Mouse (Mus musculus) midbrain, embryonic 13.5 days (tissue): ENCODE results near the gene Popdc2. TPM values are rescaled to one million over a fixed set of nuclear protein-coding genes. Genes with fewer than 3 reads are reported as not detected.

Source experiments
- ATAC-seq: fragments of 200-750 bp; cut with Nextera tagmentation; 2 replicates; pipeline ENCODE4 v1.8.0; 2017; ENCODE audit warnings: mild to moderate bottlenecking, moderate TSS enrichment, moderate library complexity
- H3K27ac ChIP-seq: fragments of 300-500 bp; sonication (generic); 2 replicates; pipeline ENCODE4 v1.5.1; 2015; ENCODE audit warnings: inconsistent platforms, mild to moderate bottlenecking, moderate library complexity
- H3K27me3 ChIP-seq: fragments of 300-500 bp; sonication (generic); 2 replicates; pipeline ENCODE4 v1.6.1; 2015; ENCODE audit warnings: mild to moderate bottlenecking, inconsistent platforms
- H3K36me3 ChIP-seq: fragments of 300-500 bp; sonication (generic); 2 replicates; pipeline ENCODE4 v1.6.1; 2015; ENCODE audit warnings: mild to moderate bottlenecking, inconsistent platforms
- H3K4me1 ChIP-seq: fragments of 300-500 bp; sonication (generic); replicated peaks from 2 replicates; pipeline ENCODE4 v1.6.1; 2015; ENCODE audit warnings: inconsistent platforms
- H3K4me2 ChIP-seq: fragments of 300-500 bp; sonication (generic); replicated peaks from 2 replicates; pipeline ENCODE4 v1.6.1; 2015; ENCODE audit warnings: moderate library complexity, mild to moderate bottlenecking, inconsistent platforms
- H3K4me3 ChIP-seq: fragments of 300-500 bp; sonication (generic); replicated peaks from 2 replicates; pipeline ENCODE4 v1.5.1; 2015; ENCODE audit warnings: mild to moderate bottlenecking, inconsistent platforms
- H3K9ac ChIP-seq: fragments of 300-500 bp; sonication (generic); replicated peaks from 2 replicates; pipeline ENCODE4 v1.6.1; 2015; ENCODE audit warnings: mild to moderate bottlenecking, inconsistent platforms
- H3K9me3 ChIP-seq: fragments of 300-500 bp; sonication (generic); 2 replicates; pipeline ENCODE4 v1.6.1; 2016; ENCODE audit warnings: mild to moderate bottlenecking, inconsistent platforms
- WGBS: fragments of 180-500 bp; shearing (Covaris S2); methylation state at CpG from one replicate; pipeline ENCODE4 v1.1.7; 2015; 5-methylcytosine and 5-hydroxymethylcytosine counted together
- polyA plus RNA-seq: library from polyadenylated mRNA; unstranded; fragments of >200 nt; fragmentation: Nextera tagmentation; extraction: Ambion mirVana; gene quantifications from 2 replicates; pipeline ENCODE4 v1.2.1, GENCODE M21; 2015

The Popdc2 gene
- polyA plus RNA-seq, 1 experiment from 2014 or later, result 0.51 TPM

GRCm38 (mm10) chr16:38425374-38425773 is 63.4 kb downstream of the Popdc2 start:
- no peak for ATAC-seq
- Histone ChIP-seq H3K9ac (no peak overlapping the region), H3K4me2 (no peak overlapping the region), H3K36me3 (no peaks in the 10 kb centered on the region), H3K27me3 (no peaks in the 10 kb centered on the region), H3K27ac (no peak overlapping the region), H3K9me3 (no peaks in the 10 kb centered on the region), H3K4me1 (no peaks in the 10 kb centered on the region), H3K4me3 (no peak overlapping the region)
- WGBS, result 89% methylated on average over 2 of the region's 2 CpGs

- 89% methylated on average over 1 of the region's 1 CpGs for WGBS
- H3K4me3 ChIP-seq, result no peak overlapping the region
- H3K27ac ChIP-seq, result no peak overlapping the region
- H3K4me2 ChIP-seq, result no peak overlapping the region
- H3K27me3 ChIP-seq, result no peaks in the 10 kb centered on the region
- H3K4me1 ChIP-seq, result no peaks in the 10 kb centered on the region
- ATAC-seq, result no peak
- H3K36me3 ChIP-seq, result no peaks in the 10 kb centered on the region
- H3K9me3 ChIP-seq, result no peaks in the 10 kb centered on the region
- no peak overlapping the region for H3K9ac ChIP-seq
These were observed 63.8 kb downstream of the Popdc2 start for GRCm38 (mm10) chr16:38425799-38426198.

Other genes starting within 250 kb of the Popdc2 start
- not detected in 2 replicates for gene Nr1i2, start 67.4 kb upstream of the Popdc2 start, polyA plus RNA-seq
- gene Maats1, start 20.1 kb upstream of the Popdc2 start, polyA plus RNA-seq, result 0.88 and 0.98 TPM in 2 replicates
- 105 and 108 TPM in 2 replicates for gene Cox17, start 15.2 kb upstream of the Popdc2 start, polyA plus RNA-seq
- not detected in 2 replicates for gene Gm21987, start 15.2 kb upstream of the Popdc2 start, polyA plus RNA-seq
- 0.26 and 0.55 TPM in 2 replicates for gene Pla1a, start 70.9 kb downstream of the Popdc2 start, polyA plus RNA-seq
- gene Adprh, start 90.5 kb downstream of the Popdc2 start, polyA plus RNA-seq, result 156 and 157 TPM in 2 replicates
- gene Cd80, start 93.4 kb downstream of the Popdc2 start, polyA plus RNA-seq, result 0.54 and 0.69 TPM in 2 replicates
- 41.3 and 42.5 TPM in 2 replicates for gene Timmdc1, start 160.5 kb downstream of the Popdc2 start, polyA plus RNA-seq
- gene Poglut1, start 188.0 kb downstream of the Popdc2 start, polyA plus RNA-seq, result 65.3 and 66.4 TPM in 2 replicates
- 40.6 and 47.1 TPM in 2 replicates for gene Tmem39a, start 196.5 kb downstream of the Popdc2 start, polyA plus RNA-seq